Mouse (Mus musculus) inflammation-experienced regulatory T-cells, adult 6 months (primary cell): ENCODE data around the gene Zbtb34. TPM values are rescaled to one million over a fixed set of nuclear protein-coding genes. Genes with fewer than 3 reads are reported as not detected.

Experiments
- polyA plus RNA-seq, 3 experiments: library from polyadenylated mRNA; unstranded; fragments of 100-300 nt; shearing (Covaris generic); gene quantifications; one replicate each; pipeline ENCODE4 v1.2.1; 2017

The Zbtb34 gene
- polyA plus RNA-seq, 3 experiments from 2014 or later: 0.72 to 1.0 (median 0.95) TPM

Other genes with a start within 250 kb of the Zbtb34 start
- 10 to 100 TPM; 17.1 to 19.5 (median 19.3) TPM for gene Angptl2, start 215.3 kb downstream of the Zbtb34 start, polyA plus RNA-seq
- gene Ralgps1, start 59.8 kb downstream of the Zbtb34 start, polyA plus RNA-seq: 10 to 100 TPM in 1 of 3 experiments, 1 to 10 TPM in 2; 5.2 to 14.8 (median 7.4) TPM
- gene Zbtb43, start 37.2 kb upstream of the Zbtb34 start, polyA plus RNA-seq: 10 to 100 TPM; 14.6 to 23.4 (median 15.2) TPM
- not detected for gene Lmx1b, start 209.2 kb upstream of the Zbtb34 start, polyA plus RNA-seq